Mouse (Mus musculus): ENCODE data around the gene Gm20521. TPM values are rescaled to one million over a fixed set of nuclear protein-coding genes. Genes with fewer than 3 reads are reported as not detected.
"Not testable (repeated sequence)": the region's sequence is repeated elsewhere in the genome, so short reads cannot be mapped to it uniquely, and the experiment has no call there.

Gene Gm20521
- polyA plus RNA-seq, 1 experiment from 2014 or later: not detected

DNA sequence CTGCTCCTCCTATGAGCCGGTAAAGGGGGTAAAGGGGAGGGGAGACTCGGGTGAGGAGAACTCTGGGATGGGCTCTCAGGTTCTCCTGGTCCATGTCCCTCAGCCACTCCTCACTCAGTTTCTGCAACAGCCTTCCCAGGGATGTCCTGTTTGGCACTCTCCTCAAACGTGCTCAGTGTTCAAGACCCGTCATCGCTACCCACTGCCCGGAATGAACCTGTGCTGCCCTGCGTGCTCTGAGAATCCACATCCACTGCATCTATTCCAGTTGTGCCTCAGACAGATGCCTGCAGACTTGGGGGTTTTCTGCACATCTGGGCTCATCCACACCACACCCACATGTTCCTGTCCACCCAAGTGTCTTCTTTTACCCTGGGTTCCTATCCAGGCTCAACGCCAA lies 59.2 kb downstream of the Gm20521 start:
- Histone ChIP-seq H3K27ac (no peak overlapping the region), H3K4me2 (no peak overlapping the region), H3K27me3 (replicated peaks) (no peaks in the 10 kb centered on the region), H3K9me3 (no peaks in the 10 kb centered on the region), H3K9ac (no peak overlapping the region), H3K4me3 (no peak overlapping the region), H3K4me1 (no peaks in the 10 kb centered on the region), H3K36me3 (replicated peaks) (no peaks in the 10 kb centered on the region)
- no peak for ATAC-seq (replicated peaks)
- 91% methylated on average over 8 of the region's 8 CpGs for WGBS

GRCm38 (mm10) chr14:54943971-54944370 lies 60.7 kb downstream of the Gm20521 start:
- no peak for ATAC-seq (replicated peaks)
- H3K27me3 ChIP-seq (replicated peaks): no peaks in the 10 kb centered on the region
- H3K9me3 ChIP-seq: no peaks in the 10 kb centered on the region
- 96% methylated on average over 7 of the region's 7 CpGs for WGBS
- no peaks in the 10 kb centered on the region for H3K4me1 ChIP-seq
- no peak overlapping the region for H3K9ac ChIP-seq
- no peak overlapping the region for H3K4me2 ChIP-seq
- H3K36me3 ChIP-seq (replicated peaks): no peaks in the 10 kb centered on the region
- no peak overlapping the region for H3K27ac ChIP-seq
- H3K4me3 ChIP-seq: no peak overlapping the region

DNA sequence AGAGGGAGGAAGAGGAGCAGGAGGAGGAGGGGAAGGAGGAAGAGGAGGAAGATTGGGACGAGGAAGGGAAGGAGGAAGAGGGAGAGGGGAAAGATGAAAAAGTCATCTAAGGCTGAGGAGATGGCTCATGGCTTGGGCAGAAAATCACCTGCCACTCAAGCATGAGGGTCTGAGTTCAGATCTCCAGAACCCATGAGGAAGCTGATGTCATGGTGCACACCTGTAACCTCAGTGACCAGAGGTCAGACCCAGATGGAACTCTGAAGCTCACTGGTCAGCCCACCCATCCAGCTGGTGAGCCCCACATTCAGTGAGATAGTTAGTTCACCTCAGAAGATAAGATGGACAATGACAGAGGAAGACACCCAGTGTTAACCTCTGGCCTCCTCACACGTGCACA lies 61.7 kb downstream of the Gm20521 start:
- ATAC-seq (replicated peaks): no peak
- H3K36me3 ChIP-seq (replicated peaks): no peaks in the 10 kb centered on the region
- no peaks in the 10 kb centered on the region for H3K9me3 ChIP-seq
- H3K4me1 ChIP-seq: no peaks in the 10 kb centered on the region
- H3K4me2 ChIP-seq: no peak overlapping the region
- whole genome bisulfite sequencing: 68% methylated on average over 2 of the region's 2 CpGs
- H3K27ac ChIP-seq: no peak overlapping the region
- no peak overlapping the region for H3K4me3 ChIP-seq
- H3K9ac ChIP-seq: no peak overlapping the region
- no peaks in the 10 kb centered on the region for H3K27me3 ChIP-seq (replicated peaks)

DNA sequence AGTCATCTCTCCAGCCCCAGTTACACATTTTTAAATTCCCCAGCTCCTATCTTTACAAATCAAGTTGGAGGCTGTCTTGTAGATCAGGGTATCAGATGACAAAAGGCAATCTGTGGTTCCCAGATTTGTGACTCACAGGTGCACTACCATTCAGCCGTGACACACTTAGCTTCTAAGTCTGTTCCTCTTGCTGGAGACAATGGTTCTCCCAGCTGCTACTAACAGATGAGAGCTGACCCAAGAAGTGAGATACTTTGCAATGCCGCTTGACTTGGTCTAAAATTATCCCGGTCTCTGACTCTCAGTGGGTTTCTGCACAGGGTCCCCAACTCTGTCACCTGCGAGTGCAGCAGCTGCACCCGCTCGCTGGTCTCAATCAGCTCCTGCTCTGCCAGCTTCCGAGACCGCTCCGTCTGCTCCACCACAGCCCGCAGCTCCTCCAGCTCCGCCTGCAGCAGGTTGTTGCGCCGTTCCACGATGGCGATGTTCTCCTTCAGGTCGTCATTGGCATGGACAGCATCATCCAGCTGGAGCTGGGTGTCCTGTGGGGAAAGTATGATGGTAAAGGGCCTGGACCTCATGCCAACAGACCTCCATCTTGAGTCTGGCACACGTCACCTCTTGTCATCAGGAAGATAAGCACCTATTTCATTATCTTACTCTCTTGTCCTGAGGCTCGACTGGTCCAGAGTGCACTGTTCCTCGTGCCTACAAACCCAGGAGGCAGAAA lies 62.9 kb downstream of the Gm20521 start:
- Histone ChIP-seq H3K9ac (no peak overlapping the region), H3K36me3 (replicated peaks) (no peaks in the 10 kb centered on the region), H3K27me3 (replicated peaks) (no peaks in the 10 kb centered on the region), H3K27ac (no peak overlapping the region), H3K9me3 (no peaks in the 10 kb centered on the region), H3K4me1 (no peaks in the 10 kb centered on the region), H3K4me3 (no peak overlapping the region), H3K4me2 (no peak overlapping the region)
- 84% methylated on average over 19 of the region's 19 CpGs for WGBS
- ATAC-seq (replicated peaks): no peak

DNA sequence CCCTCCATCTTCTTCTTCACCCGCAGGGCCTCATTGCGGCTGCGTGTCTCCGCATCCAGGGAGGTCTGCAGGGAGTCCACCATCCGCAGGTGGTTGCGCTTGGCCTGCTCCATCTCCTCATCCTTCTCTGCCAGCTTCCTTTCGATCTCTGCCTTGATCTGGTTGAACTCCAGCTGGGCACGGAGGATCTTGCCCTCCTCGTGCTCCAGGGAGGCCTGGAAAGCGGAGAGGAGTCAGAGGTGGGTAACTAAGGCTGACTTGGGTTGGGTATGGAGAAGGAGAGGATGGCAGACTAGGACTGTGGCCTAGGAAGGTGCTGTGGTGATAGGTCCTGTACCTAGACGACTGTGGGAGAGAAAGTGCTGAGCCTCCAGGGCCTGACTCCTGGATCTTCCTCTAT lies 63.8 kb downstream of the Gm20521 start:
- not testable (repeated sequence) for H3K27me3 ChIP-seq (replicated peaks); H3K4me3 ChIP-seq; ATAC-seq (replicated peaks); H3K9me3 ChIP-seq; H3K9ac ChIP-seq; H3K36me3 ChIP-seq (replicated peaks); H3K27ac ChIP-seq; H3K4me1 ChIP-seq; H3K4me2 ChIP-seq
- WGBS: 87% methylated on average over 11 of the region's 11 CpGs

Other genes starting within 250 kb of the Gm20521 start
- not detected in 2 replicates for gene Gm17606, start 242.5 kb upstream of the Gm20521 start, polyA plus RNA-seq (2015; fragmentation: Nextera tagmentation; extraction: Ambion mirVana)
- gene Cdh24, start 242.1 kb upstream of the Gm20521 start, polyA plus RNA-seq (2015; fragmentation: Nextera tagmentation; extraction: Ambion mirVana): 14.1 and 15.5 TPM in 2 replicates
- 65.5 and 65.6 TPM in 2 replicates for gene 1700123O20Rik, start 197.2 kb upstream of the Gm20521 start, polyA plus RNA-seq (2015; fragmentation: Nextera tagmentation; extraction: Ambion mirVana)
- gene Acin1, start 196.5 kb upstream of the Gm20521 start, polyA plus RNA-seq (2015; fragmentation: Nextera tagmentation; extraction: Ambion mirVana): 145 TPM in 2 replicates
- gene Gm29776, start 184.6 kb upstream of the Gm20521 start, polyA plus RNA-seq (2015; fragmentation: Nextera tagmentation; extraction: Ambion mirVana): 0.32 and 0.37 TPM in 2 replicates
- 0.13 TPM in 1 of 2 replicates, not detected in the other for gene Cebpe, start 171.3 kb upstream of the Gm20521 start, polyA plus RNA-seq (2015; fragmentation: Nextera tagmentation; extraction: Ambion mirVana)
- gene Slc7a8, start 101.5 kb upstream of the Gm20521 start, polyA plus RNA-seq (2015; fragmentation: Nextera tagmentation; extraction: Ambion mirVana): 8.9 and 9.9 TPM in 2 replicates
- not detected in 2 replicates for gene Rnf212b, start 69.3 kb upstream of the Gm20521 start, polyA plus RNA-seq (2015; fragmentation: Nextera tagmentation; extraction: Ambion mirVana)
- gene Homez, start 12.5 kb upstream of the Gm20521 start, polyA plus RNA-seq (2015; fragmentation: Nextera tagmentation; extraction: Ambion mirVana): 13.6 and 14.5 TPM in 2 replicates
- gene Ppp1r3e, start 5.9 kb upstream of the Gm20521 start, polyA plus RNA-seq (2015; fragmentation: Nextera tagmentation; extraction: Ambion mirVana): 3.3 and 3.4 TPM in 2 replicates
- gene Bcl2l2, start 64 bp upstream of the Gm20521 start, polyA plus RNA-seq (2015; fragmentation: Nextera tagmentation; extraction: Ambion mirVana): 4.1 and 4.8 TPM in 2 replicates
- 183 and 192 TPM in 2 replicates for gene Pabpn1, start 9.1 kb downstream of the Gm20521 start, polyA plus RNA-seq (2015; fragmentation: Nextera tagmentation; extraction: Ambion mirVana)
- 229 and 248 TPM in 2 replicates for gene Slc22a17, start 29.7 kb downstream of the Gm20521 start, polyA plus RNA-seq (2015; fragmentation: Nextera tagmentation; extraction: Ambion mirVana)
- 15.0 and 16.9 TPM in 2 replicates for gene Efs, start 42.7 kb downstream of the Gm20521 start, polyA plus RNA-seq (2015; fragmentation: Nextera tagmentation; extraction: Ambion mirVana)
- 0.48 TPM in 1 of 2 replicates, not detected in the other for gene Il25, start 49.3 kb downstream of the Gm20521 start, polyA plus RNA-seq (2015; fragmentation: Nextera tagmentation; extraction: Ambion mirVana)
- 6.5 and 7.2 TPM in 2 replicates for gene Cmtm5, start 52.8 kb downstream of the Gm20521 start, polyA plus RNA-seq (2015; fragmentation: Nextera tagmentation; extraction: Ambion mirVana)
- gene Myh6, start 83.5 kb downstream of the Gm20521 start, polyA plus RNA-seq (2015; fragmentation: Nextera tagmentation; extraction: Ambion mirVana): 1.6 and 2.8 TPM in 2 replicates
- gene Gm17428, start 93.5 kb downstream of the Gm20521 start, polyA plus RNA-seq (2015; fragmentation: Nextera tagmentation; extraction: Ambion mirVana): not detected in 2 replicates
- gene Myh7, start 111.2 kb downstream of the Gm20521 start, polyA plus RNA-seq (2015; fragmentation: Nextera tagmentation; extraction: Ambion mirVana): 7.5 and 8.7 TPM in 2 replicates
- gene Ngdn, start 132.0 kb downstream of the Gm20521 start, polyA plus RNA-seq (2015; fragmentation: Nextera tagmentation; extraction: Ambion mirVana): 47.8 and 50.2 TPM in 2 replicates
- 33.7 and 37.5 TPM in 2 replicates for gene Zfhx2, start 208.9 kb downstream of the Gm20521 start, polyA plus RNA-seq (2015; fragmentation: Nextera tagmentation; extraction: Ambion mirVana)
- gene Thtpa, start 211.3 kb downstream of the Gm20521 start, polyA plus RNA-seq (2015; fragmentation: Nextera tagmentation; extraction: Ambion mirVana): 38.8 and 39.5 TPM in 2 replicates
- gene Ap1g2, start 223.2 kb downstream of the Gm20521 start, polyA plus RNA-seq (2015; fragmentation: Nextera tagmentation; extraction: Ambion mirVana): 7.5 and 9.2 TPM in 2 replicates
- 39.7 and 42.5 TPM in 2 replicates for gene Jph4, start 233.5 kb downstream of the Gm20521 start, polyA plus RNA-seq (2015; fragmentation: Nextera tagmentation; extraction: Ambion mirVana)

All from midbrain, embryonic 15.5 days (tissue).